Mouse (Mus musculus): ENCODE data around the gene Itpk1.

Gene Itpk1

GRCm38 (mm10) chr12:102555850-102556249 is 148.9 kb downstream of the Itpk1 start:
- DNase-seq (ENCODE audit: low spot score in 2 of 2): no peak

GRCm38 (mm10) chr12:102554721-102555516 is 149.8 kb downstream of the Itpk1 start, which contains the start of gene Chga:
Gene Chga (plus strand): TSS chr12:102554969.
- peak; percentile 32 to 72 for DNase-seq (ENCODE audit: low spot score in 2 of 2)

- DNase-seq (ENCODE audit: low spot score in 2 of 2): no peak
Measured at GRCm38 (mm10) chr12:102553705-102554275, 150.9 kb downstream of the Itpk1 start.

- DNase-seq (ENCODE audit: low spot score in 2 of 2): no peak
Measured at GRCm38 (mm10) chr12:102552001-102552400, 152.7 kb downstream of the Itpk1 start.

- no peak for DNase-seq (ENCODE audit: low spot score in 2 of 2)
Measured at GRCm38 (mm10) chr12:102551186-102551585, 153.5 kb downstream of the Itpk1 start.

- DNase-seq (ENCODE audit: low spot score in 2 of 2): peak; percentile 13 to 81
Measured at GRCm38 (mm10) chr12:102550529-102550928, 154.2 kb downstream of the Itpk1 start.

GRCm38 (mm10) chr12:102545122-102545521 is 159.6 kb downstream of the Itpk1 start:
- no peak for DNase-seq (ENCODE audit: low spot score in 2 of 2)

GRCm38 (mm10) chr12:102541168-102541567 is 163.6 kb downstream of the Itpk1 start:
- no peak for DNase-seq (ENCODE audit: low spot score in 2 of 2)

- DNase-seq (ENCODE audit: low spot score in 2 of 2): no peak
Measured at GRCm38 (mm10) chr12:102540278-102540677, 164.5 kb downstream of the Itpk1 start.

GRCm38 (mm10) chr12:102535796-102536195 is 168.9 kb downstream of the Itpk1 start:
- DNase-seq (ENCODE audit: low spot score in 2 of 2): no peak

GRCm38 (mm10) chr12:102527989-102528388 is 176.7 kb downstream of the Itpk1 start:
- no peak for DNase-seq (ENCODE audit: low spot score in 2 of 2)

- DNase-seq (ENCODE audit: low spot score in 2 of 2): no peak
Measured at GRCm38 (mm10) chr12:102524760-102525159, 180.0 kb downstream of the Itpk1 start.

- DNase-seq (ENCODE audit: low spot score in 2 of 2): no peak
Measured at GRCm38 (mm10) chr12:102524216-102524615, 180.5 kb downstream of the Itpk1 start.

GRCm38 (mm10) chr12:102521777-102522319 is 182.9 kb downstream of the Itpk1 start:
- DNase-seq (ENCODE audit: low spot score in 2 of 2): no peak

GRCm38 (mm10) chr12:102519929-102520720 is 184.6 kb downstream of the Itpk1 start:
- no peak for DNase-seq (ENCODE audit: low spot score in 2 of 2)

All from thymus, postnatal 10 days (tissue).